Mouse (Mus musculus) monocyte, adult 5-6 weeks (primary cell): Measurements from ENCODE around the gene R3hdml. TPM values are rescaled to one million over a fixed set of nuclear protein-coding genes. Genes with fewer than 3 reads are reported as not detected.
"Not testable (repeated sequence)": the region's sequence is repeated elsewhere in the genome, so short reads cannot be mapped to it uniquely, and the experiment has no call there.

ENCODE experiments used
- ATAC-seq: fragments of 153-309, 156-312 bp; replicated peaks from 2 replicates; pipeline ENCODE4 v1.8.0; 2017; ENCODE audit warnings: mild to moderate bottlenecking; ENCODE audit not compliant: low TSS enrichment, insufficient number of reproducible peaks, severe bottlenecking, poor library complexity, low FRiP score
- total RNA-seq: library from RNA; stranded (forward); fragments of 200-1000, 200-491, 200-594 nt; gene quantifications from 3 replicates; pipeline ENCODE4 v1.2.3, GENCODE M21; 2017

Gene R3hdml
- not detected in 3 replicates for total RNA-seq

- ATAC-seq: no peak
Measured at GRCm38 (mm10) chr2:163492018-163492417, at the start of gene R3hdml. Gene R3hdml (plus strand): TSS chr2:163492318.

- no peak for ATAC-seq
Measured at GRCm38 (mm10) chr2:163443543-163443942, 48.6 kb upstream of the R3hdml start.

GRCm38 (mm10) chr2:163444017-163444416 lies 48.1 kb upstream of the R3hdml start:
- ATAC-seq: no peak

GRCm38 (mm10) chr2:163447375-163447774 lies 44.7 kb upstream of the R3hdml start:
- no peak for ATAC-seq

GRCm38 (mm10) chr2:163449276-163449675 lies 42.8 kb upstream of the R3hdml start:
- no peak for ATAC-seq

GRCm38 (mm10) chr2:163450668-163451295 lies 41.3 kb upstream of the R3hdml start:
- ATAC-seq: no peak

GRCm38 (mm10) chr2:163452738-163453137 lies 39.4 kb upstream of the R3hdml start:
- ATAC-seq: no peak

- no peak for ATAC-seq
Measured at GRCm38 (mm10) chr2:163453378-163453777, 38.7 kb upstream of the R3hdml start.

- ATAC-seq: no peak
Measured at GRCm38 (mm10) chr2:163458539-163459265, 33.4 kb upstream of the R3hdml start.

- no peak for ATAC-seq
Measured at GRCm38 (mm10) chr2:163459380-163459779, 32.7 kb upstream of the R3hdml start.

- ATAC-seq: no peak
Measured at GRCm38 (mm10) chr2:163460622-163461021, 31.5 kb upstream of the R3hdml start.

GRCm38 (mm10) chr2:163461307-163461706 lies 30.8 kb upstream of the R3hdml start:
- ATAC-seq: not testable (repeated sequence)

GRCm38 (mm10) chr2:163462386-163462785 lies 29.7 kb upstream of the R3hdml start:
- no peak for ATAC-seq

GRCm38 (mm10) chr2:163462801-163463200 lies 29.3 kb upstream of the R3hdml start:
- ATAC-seq: no peak

GRCm38 (mm10) chr2:163463251-163463769 lies 28.8 kb upstream of the R3hdml start:
- no peak for ATAC-seq

- ATAC-seq: no peak
Measured at GRCm38 (mm10) chr2:163463998-163464397, 28.1 kb upstream of the R3hdml start.

- no peak for ATAC-seq
Measured at GRCm38 (mm10) chr2:163464562-163464961, 27.6 kb upstream of the R3hdml start.

GRCm38 (mm10) chr2:163466771-163467170 lies 25.3 kb upstream of the R3hdml start:
- ATAC-seq: no peak

- no peak for ATAC-seq
Measured at GRCm38 (mm10) chr2:163467585-163467984, 24.5 kb upstream of the R3hdml start.

- ATAC-seq: no peak
Measured at GRCm38 (mm10) chr2:163468866-163469265, 23.3 kb upstream of the R3hdml start.
